Mouse (Mus musculus): ENCODE measurements around the gene Foxn3. TPM values are rescaled to one million over a fixed set of nuclear protein-coding genes. Genes with fewer than 3 reads are reported as not detected.

Gene Foxn3
- total RNA-seq, 2 experiments from 2014 or later, result 58.2 to 106 TPM

DNA sequence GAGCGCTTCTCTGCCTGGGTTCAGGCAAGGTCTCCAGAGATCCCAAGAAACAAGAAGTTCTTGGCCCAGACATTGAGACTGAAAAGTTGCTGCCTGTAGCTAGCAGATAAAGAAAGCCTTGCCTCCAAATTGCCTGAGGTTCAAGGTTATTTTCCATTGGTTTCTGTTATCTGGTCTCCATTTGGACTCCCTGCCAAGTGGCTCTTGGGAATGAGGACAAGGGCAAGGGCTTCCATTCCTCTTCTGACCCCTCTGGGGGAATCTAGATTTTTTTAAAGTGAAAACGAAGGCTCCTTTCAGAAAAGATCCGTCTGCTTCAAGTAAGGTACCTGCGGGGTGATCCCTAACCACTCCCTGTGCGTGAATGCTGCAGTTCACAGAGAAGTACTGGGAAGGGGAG, 130.0 kb downstream of the Foxn3 start:
- ATAC-seq (replicated peaks; ENCODE audit: low FRiP score, poor library complexity, severe bottlenecking), result no peak

GRCm38 (mm10) chr12:99431541-99431940, 131.8 kb downstream of the Foxn3 start:
- no peak for ATAC-seq (replicated peaks; ENCODE audit: low FRiP score, poor library complexity, severe bottlenecking)

DNA sequence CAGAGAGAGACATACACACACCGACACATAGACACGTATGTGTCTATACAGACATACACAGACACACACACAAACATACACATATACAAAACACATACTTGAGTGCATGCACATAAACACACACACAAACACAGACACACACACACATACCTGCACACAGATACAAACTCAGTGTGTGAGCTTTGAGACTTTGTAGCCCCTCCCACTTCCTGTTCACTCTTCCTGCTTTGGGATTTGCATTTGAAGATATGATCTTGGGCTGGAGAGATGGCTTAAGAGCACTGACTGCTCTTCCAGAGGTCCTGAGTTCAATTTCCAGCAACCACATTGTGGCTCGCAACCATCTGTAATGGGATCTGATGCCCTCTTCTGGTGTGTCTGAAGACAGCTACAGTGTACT, 132.4 kb downstream of the Foxn3 start:
- no peak for ATAC-seq (replicated peaks; ENCODE audit: low FRiP score, poor library complexity, severe bottlenecking)

DNA sequence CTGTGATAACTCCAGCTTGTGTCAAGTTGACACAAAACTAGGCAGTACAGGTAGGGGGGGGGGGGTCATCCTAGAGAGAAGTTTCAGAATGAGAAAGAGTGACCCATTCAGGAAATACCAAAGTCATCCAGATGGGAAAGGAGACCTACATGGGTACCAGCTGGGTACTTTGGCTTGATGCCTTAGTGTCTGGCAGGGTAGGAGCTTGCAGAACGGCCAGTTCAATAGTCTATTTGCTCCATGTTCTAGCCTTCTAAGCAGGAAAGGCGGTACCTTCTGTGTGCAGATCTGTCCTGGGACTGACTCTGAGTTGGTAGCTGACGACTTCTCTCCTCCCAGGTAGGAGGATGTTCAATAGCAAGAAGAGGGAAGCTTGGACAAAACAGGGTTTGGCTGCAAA, 134.3 kb downstream of the Foxn3 start:
- ATAC-seq (replicated peaks; ENCODE audit: low FRiP score, poor library complexity, severe bottlenecking), result no peak

GRCm38 (mm10) chr12:99426207-99426916, 137.0 kb downstream of the Foxn3 start:
- no peak for ATAC-seq (replicated peaks; ENCODE audit: low FRiP score, poor library complexity, severe bottlenecking)

- ATAC-seq (replicated peaks; ENCODE audit: low FRiP score, poor library complexity, severe bottlenecking), result no peak
Measured at GRCm38 (mm10) chr12:99419396-99419760, 144.0 kb downstream of the Foxn3 start.

- no peak for ATAC-seq (replicated peaks; ENCODE audit: low FRiP score, poor library complexity, severe bottlenecking)
Measured at GRCm38 (mm10) chr12:99418476-99419395, 144.6 kb downstream of the Foxn3 start.

DNA sequence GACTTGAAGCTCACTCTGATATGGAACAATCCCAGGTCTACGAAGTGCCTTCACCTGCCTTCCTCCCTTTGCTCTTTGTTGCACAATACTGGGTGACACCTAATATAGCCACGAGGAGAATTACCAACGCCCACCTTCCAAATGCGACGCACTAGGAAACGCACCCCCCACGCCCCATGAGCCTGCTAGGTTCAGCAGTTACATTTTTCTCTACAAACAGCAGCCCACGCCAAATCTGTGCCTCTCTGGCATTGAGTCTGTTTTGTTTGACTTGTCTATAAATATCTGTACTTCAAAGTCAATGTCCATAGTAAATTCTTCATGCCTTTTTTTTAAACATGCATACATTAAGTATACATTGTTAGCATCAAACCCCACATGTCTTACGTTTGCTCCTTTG, 145.5 kb downstream of the Foxn3 start:
- ATAC-seq (replicated peaks; ENCODE audit: low FRiP score, poor library complexity, severe bottlenecking), result no peak

DNA sequence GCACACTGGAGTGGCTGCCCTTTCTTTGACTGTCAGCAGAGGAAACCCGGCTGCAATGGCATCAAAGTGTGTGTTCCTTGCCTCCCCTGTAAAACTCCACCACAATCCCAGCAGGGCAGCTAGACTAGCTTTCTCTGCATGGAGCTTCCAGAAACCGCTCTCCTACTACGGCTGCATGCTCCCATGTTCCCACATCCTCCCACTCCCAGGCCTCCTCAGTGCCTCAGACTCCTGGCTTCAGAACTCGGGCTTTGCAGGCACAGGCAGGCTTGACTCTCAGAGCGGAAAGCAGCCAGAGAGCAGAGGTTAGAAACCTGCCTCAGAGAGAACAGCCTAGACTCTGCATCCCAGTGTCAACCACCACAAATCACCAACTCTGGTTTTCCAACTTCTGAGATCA, 147.8 kb downstream of the Foxn3 start:
- ATAC-seq (replicated peaks; ENCODE audit: low FRiP score, poor library complexity, severe bottlenecking), result no peak

- ATAC-seq (replicated peaks; ENCODE audit: low FRiP score, poor library complexity, severe bottlenecking), result no peak
Measured at GRCm38 (mm10) chr12:99412496-99412895, 150.9 kb downstream of the Foxn3 start.

DNA sequence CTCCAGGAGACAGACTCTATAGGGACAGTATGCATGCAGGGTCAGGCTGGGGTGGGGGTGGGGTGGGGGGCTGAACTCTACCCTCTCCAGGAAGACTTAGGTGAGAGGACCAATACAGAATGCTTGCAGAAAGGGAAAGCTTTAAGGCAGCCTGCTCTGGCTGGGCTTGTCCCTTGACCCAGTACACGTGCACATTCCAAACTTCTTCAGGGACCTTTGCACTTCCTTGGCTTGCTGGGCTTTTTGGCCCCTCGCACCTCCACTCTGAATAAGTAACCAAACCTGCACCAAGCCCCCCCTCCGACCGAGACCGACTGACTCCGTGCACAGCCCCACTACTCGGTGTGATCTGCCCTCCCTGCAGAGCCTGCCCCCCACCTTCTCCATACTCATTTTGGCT, 151.3 kb downstream of the Foxn3 start:
- ATAC-seq (replicated peaks; ENCODE audit: low FRiP score, poor library complexity, severe bottlenecking), result no peak

DNA sequence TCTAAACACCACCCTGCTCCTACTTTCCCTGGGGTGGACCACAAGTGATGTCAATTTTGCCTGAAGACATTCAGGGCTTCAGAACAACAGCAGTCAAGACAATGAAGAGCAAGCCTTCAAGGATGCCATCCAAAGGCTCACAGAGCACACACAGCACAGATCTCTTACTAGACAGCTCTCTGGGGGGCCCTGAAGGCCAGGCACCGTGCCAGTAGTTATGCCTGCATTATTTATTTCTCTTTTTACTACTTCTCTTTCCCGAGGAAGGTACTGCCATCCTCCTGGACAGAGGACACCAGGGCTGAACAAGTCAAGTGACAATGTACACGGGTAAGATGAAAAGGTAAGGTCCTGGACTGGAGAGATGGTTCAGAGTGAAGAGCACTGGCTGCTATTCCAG, 154.7 kb downstream of the Foxn3 start:
- no peak for ATAC-seq (replicated peaks; ENCODE audit: low FRiP score, poor library complexity, severe bottlenecking)

DNA sequence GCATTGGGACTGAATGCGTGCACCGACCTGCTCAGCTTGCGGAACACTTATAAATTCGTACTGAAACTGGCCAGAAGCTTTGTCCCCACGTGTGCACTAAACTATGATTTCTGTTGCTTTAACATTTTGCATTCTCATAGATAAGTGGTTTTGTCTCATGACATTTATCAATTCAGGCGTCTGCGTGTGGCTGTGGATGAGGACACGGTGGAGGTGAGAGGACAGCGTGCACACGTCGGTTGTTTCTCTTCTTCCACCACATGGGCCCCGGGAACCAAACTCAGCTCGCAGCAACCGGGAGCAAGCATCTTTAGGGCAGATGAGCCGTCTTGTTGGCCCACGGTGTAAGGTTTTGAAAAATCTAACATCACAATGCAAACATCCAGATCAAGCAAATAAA, 155.3 kb downstream of the Foxn3 start:
- ATAC-seq (replicated peaks; ENCODE audit: low FRiP score, poor library complexity, severe bottlenecking), result 0 out of 2 replicates have a peak, but pooled peaks have one; percentile 53

DNA sequence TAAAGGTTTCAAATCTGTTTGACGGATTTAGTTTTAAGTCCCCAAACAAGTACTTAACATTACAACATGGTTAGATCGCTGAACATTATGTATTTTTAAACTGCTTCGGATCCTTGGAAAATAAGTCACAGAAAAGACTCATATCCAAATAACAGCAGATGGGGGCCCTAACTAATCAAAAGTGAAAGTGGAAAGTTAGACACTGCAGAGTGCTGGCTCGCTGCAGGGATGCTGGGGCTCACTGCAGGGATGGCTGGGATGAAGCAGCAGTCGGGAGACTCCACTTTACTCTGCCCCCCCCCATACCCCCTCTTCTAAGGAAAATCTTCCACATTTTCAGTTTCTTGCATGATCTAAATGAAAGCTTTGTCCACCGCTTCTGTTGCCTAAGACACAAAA, 156.1 kb downstream of the Foxn3 start:
- peak; percentile 52; the same call in 1 of the 2 replicates for ATAC-seq (replicated peaks; ENCODE audit: low FRiP score, poor library complexity, severe bottlenecking)

GRCm38 (mm10) chr12:99406697-99407317, 156.6 kb downstream of the Foxn3 start:
- ATAC-seq (replicated peaks; ENCODE audit: low FRiP score, poor library complexity, severe bottlenecking), result no peak

DNA sequence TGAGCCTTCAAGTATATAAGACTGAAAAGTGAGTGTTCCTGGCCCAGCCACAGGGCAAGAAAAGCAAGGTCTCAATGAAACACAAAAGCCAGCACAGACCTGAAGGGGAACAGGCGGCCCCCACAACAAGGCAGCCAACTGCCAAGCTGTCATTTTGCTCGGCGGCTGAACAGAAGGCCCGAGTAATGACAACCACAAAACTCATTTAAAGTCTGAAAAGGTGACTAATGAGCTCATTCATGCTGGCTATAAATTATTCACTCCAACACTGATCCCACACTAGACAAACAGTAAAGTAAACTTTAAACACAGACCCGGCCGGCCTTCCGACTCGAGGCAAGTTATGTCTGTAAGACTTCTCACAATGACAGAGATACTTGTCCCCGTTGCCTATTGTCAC, 157.1 kb downstream of the Foxn3 start:
- no peak for ATAC-seq (replicated peaks; ENCODE audit: low FRiP score, poor library complexity, severe bottlenecking)

DNA sequence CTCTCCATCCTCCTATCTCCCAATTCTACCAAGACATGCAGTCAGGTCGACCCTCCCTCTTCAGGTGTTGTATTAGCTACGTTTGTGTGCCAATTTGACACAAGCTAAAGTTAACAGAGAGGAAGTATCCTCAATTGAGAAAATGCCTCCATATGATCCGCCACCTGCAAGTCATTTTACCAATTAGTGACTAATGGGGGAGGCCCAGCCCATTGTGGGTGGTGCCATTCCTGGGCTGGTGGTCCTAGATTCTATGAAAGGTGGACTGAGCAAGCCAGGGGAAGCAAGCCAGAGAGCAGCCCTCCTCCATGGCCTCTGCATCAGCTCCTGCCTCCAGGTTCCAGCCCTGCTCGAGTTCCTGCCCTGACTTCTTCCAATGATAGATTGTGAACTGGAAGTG, 158.0 kb downstream of the Foxn3 start:
- ATAC-seq (replicated peaks; ENCODE audit: low FRiP score, poor library complexity, severe bottlenecking), result no peak

DNA sequence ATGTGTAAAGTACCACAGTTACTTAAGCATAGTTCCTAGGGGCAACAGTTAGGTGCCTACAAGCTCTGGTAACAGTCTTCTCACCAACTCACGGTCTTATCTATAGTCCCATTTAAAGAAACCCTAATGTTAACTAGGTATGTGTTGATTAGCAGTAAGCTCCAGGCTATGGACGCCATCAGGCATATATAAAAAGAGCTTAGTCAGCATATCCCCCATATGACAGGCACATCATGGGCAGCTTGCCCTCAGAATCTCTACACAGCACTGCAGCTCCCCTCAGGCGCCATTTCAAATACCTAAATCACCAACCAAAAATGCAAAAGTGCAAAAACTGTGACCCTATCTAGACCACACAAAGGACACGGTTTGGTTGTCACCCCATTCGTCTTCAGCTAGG, 160.4 kb downstream of the Foxn3 start:
- ATAC-seq (replicated peaks; ENCODE audit: low FRiP score, poor library complexity, severe bottlenecking), result no peak

GRCm38 (mm10) chr12:99400907-99401306, 162.5 kb downstream of the Foxn3 start:
- ATAC-seq (replicated peaks; ENCODE audit: low FRiP score, poor library complexity, severe bottlenecking), result no peak

DNA sequence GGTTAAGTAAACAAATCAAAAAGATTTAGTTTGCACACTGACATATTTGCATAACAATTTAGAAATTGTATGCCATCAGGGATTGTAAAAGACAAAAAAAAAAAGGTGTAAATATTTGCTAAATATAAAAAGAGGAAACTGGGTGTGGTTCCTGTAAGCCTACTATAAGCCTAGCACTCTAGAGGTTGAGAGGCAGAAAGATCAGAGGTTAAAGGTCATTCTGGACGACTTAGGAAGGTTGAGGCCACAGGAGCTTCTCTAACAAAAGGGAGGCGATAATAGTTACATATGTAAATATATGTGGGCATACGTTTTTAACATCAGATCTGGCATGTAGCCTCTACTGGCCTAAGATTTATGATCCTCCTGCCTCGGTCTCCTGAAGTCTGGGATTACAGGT, 163.8 kb downstream of the Foxn3 start:
- ATAC-seq (replicated peaks; ENCODE audit: low FRiP score, poor library complexity, severe bottlenecking), result no peak

DNA sequence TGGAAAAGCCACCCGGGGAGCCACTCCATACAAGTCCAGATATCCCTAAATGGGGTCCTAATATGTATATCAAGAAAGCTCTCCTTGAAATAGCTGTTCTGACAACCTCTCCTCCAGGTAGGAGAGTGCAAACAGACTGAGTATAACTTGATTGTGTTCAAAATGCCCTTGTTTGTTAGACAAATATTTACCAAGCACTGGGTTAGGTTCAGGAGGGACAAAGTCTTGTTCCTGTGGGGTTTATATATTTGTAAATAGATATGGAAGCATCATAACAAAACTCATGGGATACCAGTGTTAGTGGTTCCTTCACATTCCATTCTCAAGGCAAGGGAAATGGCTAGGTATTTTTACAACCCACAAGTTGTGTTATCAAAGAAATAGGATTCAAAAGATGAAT, 166.9 kb downstream of the Foxn3 start:
- ATAC-seq (replicated peaks; ENCODE audit: low FRiP score, poor library complexity, severe bottlenecking), result no peak
